Mouse (Mus musculus) skeletal muscle tissue, adult 2 months (tissue): ENCODE measurements at regions not wholly inside any gene's neighbourhood (a gene's known extent, or its start where the extent isn't known, plus 50 kb on each side); places are given as distances from the start of the nearest gene placed in this dataset.

ENCODE experiments used
- DNase-seq: peaks from one replicate; pipeline ENCODE4 v3.0.0-alpha.2; 2012; ENCODE audit warnings: low read depth, low spot score

- no peak for DNase-seq
Measured at GRCm38 (mm10) chr7:123642596-123642995, 142.3 kb upstream of the Zkscan2 start.

GRCm38 (mm10) chr7:123643426-123643825 lies 143.2 kb upstream of the Zkscan2 start:
- no peak for DNase-seq

GRCm38 (mm10) chr7:123645521-123645920 lies 145.3 kb upstream of the Zkscan2 start:
- DNase-seq: no peak

GRCm38 (mm10) chr7:123665459-123665858 lies 165.2 kb upstream of the Zkscan2 start:
- DNase-seq: no peak

- no peak for DNase-seq
Measured at GRCm38 (mm10) chr7:123684762-123685161, 184.5 kb upstream of the Zkscan2 start.

- DNase-seq: no peak
Measured at GRCm38 (mm10) chr7:123686547-123686946, 186.3 kb upstream of the Zkscan2 start.

- DNase-seq: no peak
Measured at GRCm38 (mm10) chr7:123731016-123731415, 230.8 kb upstream of the Zkscan2 start.

- no peak for DNase-seq
Measured at GRCm38 (mm10) chr7:123733061-123733460, 232.8 kb upstream of the Zkscan2 start.

GRCm38 (mm10) chr7:123747986-123748385 lies 234.7 kb upstream of the Hs3st4 start:
- DNase-seq: no peak

- no peak for DNase-seq
Measured at GRCm38 (mm10) chr7:123753252-123753651, 229.4 kb upstream of the Hs3st4 start.

GRCm38 (mm10) chr7:123795036-123795435 lies 187.6 kb upstream of the Hs3st4 start:
- no peak for DNase-seq

- DNase-seq: no peak
Measured at GRCm38 (mm10) chr7:123796096-123796495, 186.6 kb upstream of the Hs3st4 start.

GRCm38 (mm10) chr7:123805650-123806049 lies 177.0 kb upstream of the Hs3st4 start:
- DNase-seq: no peak

GRCm38 (mm10) chr7:123823976-123824375 lies 158.7 kb upstream of the Hs3st4 start:
- DNase-seq: no peak

GRCm38 (mm10) chr7:123826406-123826805 lies 156.3 kb upstream of the Hs3st4 start:
- DNase-seq: no peak

GRCm38 (mm10) chr7:123842552-123842951 lies 140.1 kb upstream of the Hs3st4 start:
- no peak for DNase-seq

- no peak for DNase-seq
Measured at GRCm38 (mm10) chr7:123847081-123847480, 135.6 kb upstream of the Hs3st4 start.

GRCm38 (mm10) chr7:123848644-123849043 lies 134.0 kb upstream of the Hs3st4 start:
- DNase-seq: no peak

GRCm38 (mm10) chr7:123849220-123849619 lies 133.4 kb upstream of the Hs3st4 start:
- no peak for DNase-seq

- no peak for DNase-seq
Measured at GRCm38 (mm10) chr7:123850272-123851197, 132.1 kb upstream of the Hs3st4 start.

- DNase-seq: no peak
Measured at GRCm38 (mm10) chr7:123857539-123857938, 125.1 kb upstream of the Hs3st4 start.

GRCm38 (mm10) chr7:123861706-123862105 lies 121.0 kb upstream of the Hs3st4 start:
- DNase-seq: no peak

- DNase-seq: no peak
Measured at GRCm38 (mm10) chr7:123896759-123897444, 85.8 kb upstream of the Hs3st4 start.
